Mouse (Mus musculus) spleen, embryonic (tissue): ENCODE results near the gene Pnrc1.
"Not testable (repeated sequence)": the region's sequence is repeated elsewhere in the genome, so short reads cannot be mapped to it uniquely, and the experiment has no call there.

Source experiments
- CTCF ChIA-PET: fragments of 350-600 bp; sonication (Branson Sonifier 250); formaldehyde crosslinking; loops from one replicate; lab custom pipeline; 2022; lab: Charles Lee

Gene Pnrc1

DNA sequence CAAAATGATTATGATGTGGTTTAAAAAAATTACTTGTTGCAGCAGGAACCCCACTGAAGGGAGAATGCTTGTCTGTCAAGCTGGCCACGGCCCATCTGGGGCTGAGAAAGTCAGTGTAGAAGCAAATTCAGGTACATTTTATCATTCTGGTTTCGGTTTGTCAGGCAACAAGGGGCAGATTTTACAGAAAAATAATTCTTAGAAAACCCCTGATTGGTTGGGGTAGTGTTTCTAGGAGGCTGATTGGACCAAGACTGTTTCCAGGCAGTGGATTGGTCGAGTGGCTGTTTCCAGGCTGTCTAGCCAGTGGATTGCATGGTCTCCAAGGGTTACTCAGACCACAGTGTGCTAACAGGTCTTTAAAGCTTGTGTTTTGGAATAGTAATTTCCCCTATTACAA, at the start of gene Pnrc1:
Gene Pnrc1 (minus strand): TSS at position 162 of the 400 bp plus-strand sequence.
- CTCF ChIA-PET: interaction anchor here (0.6 kb wide), 1 partner anchor 82 kb away, joined by 4 read pairs; no protein-coding TSS in a partner anchor

DNA sequence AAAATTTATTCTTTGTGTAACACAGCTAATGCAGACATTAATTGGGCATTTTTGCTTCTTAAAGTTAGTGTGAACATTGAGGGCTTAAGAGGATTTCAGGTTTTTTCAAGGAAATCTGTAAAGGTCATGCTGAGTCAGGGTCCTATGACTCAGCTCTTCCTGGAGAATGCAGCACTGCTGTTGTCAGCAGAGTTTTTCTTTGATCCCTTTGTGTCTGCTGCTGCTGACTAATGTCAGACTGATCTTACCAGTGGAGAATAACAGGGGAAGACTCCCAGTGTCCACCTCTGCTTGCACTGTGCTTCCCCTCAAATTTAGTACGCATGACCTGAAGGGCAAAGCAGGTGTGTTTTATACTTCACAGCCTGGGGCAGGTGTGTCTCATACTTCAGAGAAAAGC, 48.0 kb upstream of the Pnrc1 start:
- CTCF ChIA-PET: no interaction called here

GRCm38 (mm10) chr4:33332956-33333455, 43.0 kb upstream of the Pnrc1 start:
- CTCF ChIA-PET: no interaction called here

DNA sequence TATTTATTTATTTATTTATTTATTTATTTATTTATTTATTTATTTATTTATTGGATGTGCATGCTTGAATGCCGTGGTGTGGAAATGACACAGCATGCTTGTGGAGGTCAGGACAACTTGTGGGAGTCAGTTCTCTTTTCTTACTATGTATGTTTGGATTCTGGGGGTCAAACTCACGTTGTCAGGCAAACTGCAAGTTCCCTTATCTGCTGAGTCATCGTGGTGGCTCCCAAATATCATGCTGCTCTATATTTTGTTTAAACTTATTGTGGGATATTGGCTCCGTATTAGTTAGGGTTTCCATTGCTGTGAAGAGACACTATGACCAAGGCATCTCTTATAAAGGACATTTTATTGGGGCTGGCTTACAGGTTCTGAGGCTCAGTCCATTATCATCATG, 41.2 kb upstream of the Pnrc1 start:
- CTCF ChIA-PET: no interaction called here

DNA sequence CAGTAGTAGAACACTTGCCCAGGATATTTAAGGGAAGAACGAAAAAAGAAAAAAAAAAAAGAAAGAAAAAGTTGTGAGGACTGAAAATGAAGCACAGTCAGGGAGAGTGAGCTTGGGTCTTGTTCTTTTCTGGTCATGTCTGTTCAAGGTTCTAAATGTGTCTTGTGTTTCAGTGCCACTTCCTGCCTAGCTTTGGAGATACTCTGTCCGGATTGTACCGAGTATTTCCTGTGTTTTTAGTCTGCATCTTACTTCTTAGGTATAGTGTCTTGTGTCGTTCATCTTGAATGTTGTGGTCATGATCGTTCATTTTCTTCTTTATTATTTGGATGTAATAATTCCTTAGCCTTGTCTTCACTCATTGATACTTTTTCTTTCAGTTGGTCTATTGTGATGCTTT, 25.9 kb upstream of the Pnrc1 start:
- CTCF ChIA-PET: no interaction called here

DNA sequence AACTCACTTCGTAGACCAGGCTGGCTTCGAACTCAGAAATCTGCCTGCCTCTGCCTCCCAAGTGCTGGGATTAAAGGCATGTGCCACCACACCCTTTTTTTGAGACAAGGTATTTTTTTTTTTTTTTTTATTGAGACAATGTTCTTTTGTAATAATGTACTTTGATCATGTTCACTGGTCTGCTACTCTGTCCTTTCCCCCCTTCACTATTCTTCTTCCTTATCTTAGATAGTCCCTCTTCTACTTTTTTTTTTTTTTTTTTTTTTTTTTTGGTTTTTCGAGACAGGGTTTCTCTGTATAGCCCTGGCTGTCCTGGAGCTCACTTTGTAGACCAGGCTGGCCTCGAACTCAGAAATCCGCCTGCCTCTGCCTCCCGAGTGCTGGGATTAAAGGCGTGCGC, 24.2 kb upstream of the Pnrc1 start:
- CTCF ChIA-PET: interaction anchor here (0.6 to 0.7 kb wide), 3 partner anchors 27 to 332 kb away, joined by 3 to 10 read pairs (median 4); no protein-coding TSS in a partner anchor

DNA sequence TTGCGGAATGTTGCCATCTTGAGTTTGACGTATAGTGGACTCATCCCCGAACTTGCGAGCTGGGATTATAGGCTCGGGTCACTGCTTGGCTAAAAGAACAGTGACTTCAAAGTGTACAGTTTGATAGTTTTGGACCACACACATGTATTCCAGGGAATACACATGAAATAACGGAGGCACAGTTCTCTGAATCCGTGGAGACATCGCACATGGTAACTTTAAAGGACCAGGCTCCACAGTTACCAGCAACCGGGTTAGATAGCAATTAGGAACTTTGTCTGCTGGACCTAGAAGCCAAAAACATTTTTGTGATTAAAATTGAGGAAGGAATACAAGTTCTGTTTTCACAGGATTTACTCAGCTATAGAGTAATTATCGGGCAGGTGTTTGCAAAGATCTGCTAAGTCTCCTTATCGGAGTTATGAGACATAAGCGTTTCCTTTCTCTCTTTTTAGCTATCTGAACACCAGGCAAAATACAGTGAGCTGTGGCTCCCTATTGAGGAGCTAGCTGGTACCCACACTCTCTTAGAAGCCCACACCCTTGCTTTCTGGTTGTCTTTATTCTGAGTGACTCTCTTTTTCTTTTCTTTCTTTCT, 21.0 kb upstream of the Pnrc1 start:
- CTCF ChIA-PET: interaction anchor here (0.6 kb wide), 1 partner anchor 868 kb away, joined by 7 read pairs; no protein-coding TSS in a partner anchor

- CTCF ChIA-PET: no interaction called here
These were observed 20.1 kb upstream of the Pnrc1 start, which contains the start of gene Rngtt for GRCm38 (mm10) chr4:33309764-33310757. Rngtt (plus strand) TSS chr4:33310311.

DNA sequence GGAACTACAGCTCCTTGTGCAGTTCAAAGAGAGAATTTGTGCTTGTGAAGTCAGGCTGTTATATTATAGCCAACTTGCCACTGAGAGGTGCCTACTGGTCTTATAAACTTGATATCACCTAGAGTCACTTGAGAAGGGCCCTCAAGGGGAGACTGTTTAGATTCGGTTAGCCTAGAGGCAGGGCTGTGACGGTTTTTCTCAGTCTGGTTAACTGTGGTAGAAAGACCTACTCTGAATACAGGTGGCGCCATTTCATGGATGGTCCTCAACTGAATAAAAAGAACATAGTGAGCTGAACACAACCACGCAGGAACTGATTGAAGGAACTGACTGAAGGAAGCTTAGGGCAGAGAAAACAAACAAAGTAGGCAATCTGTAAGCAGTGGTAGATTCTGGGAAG, 17.2 kb upstream of the Pnrc1 start:
- CTCF ChIA-PET: no interaction called here

DNA sequence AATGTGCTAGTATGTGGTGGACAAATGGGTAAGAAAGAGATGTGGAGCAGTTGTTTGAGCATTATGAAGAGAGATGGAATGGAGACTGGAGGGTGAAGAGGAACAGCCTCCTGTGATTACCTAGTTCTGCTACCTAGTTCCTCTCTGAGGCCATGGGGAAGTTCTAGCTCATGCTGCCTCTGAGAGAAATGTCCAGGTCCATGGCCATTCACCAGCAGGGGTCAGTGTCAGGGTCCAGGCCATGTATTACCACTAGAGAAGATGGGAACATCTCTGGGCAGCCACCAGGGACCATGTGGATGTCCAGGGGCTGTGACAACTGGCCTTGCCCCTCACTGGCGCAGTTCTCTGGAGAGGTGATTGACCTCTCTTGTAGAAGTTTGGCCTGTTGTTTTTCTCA, 13.1 kb upstream of the Pnrc1 start:
- CTCF ChIA-PET: no interaction called here

DNA sequence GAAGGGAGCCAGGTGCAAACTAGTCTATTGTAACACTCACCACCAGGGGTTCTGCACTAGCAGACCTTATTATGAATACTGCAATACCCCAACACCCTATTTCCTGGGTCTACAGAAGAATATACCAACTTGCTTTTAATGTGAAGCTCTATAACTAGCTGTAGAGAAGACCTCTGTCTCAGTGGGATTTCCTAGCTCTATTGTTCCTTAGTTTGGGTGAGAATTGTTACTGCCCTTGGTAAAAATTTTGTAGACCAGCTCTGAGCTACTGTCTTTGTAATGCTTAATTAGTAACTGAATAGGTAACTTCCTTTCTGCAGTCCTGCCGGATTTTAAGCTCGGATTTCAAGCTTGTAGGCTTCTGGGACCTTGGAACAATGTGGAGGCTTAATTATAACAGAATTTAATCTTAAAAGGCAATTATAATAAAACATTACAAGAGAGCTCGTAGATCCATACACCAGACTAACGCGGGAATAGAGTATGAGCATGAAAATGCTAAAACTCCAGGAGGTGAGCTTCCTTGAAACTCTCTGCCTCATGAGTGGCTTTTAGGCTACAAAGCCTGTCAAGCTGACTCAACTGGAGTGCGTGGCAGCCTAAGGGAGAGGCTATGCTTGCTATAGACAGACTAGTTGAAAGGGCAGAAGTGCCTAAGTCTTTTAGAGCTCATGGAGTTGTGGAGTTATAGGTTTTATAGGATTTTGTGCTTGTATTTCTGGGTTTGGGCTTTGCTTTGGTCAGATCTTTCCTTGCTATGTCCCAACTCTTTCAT, 11.1 kb upstream of the Pnrc1 start:
- CTCF ChIA-PET: not testable (repeated sequence)

- CTCF ChIA-PET: interaction anchor here (0.7 to 1.4 kb wide), 4 partner anchors 10 to 604 kb away, joined by 4 to 6 read pairs (median 6); no protein-coding TSS in a partner anchor
These were observed 2.7 kb upstream of the Pnrc1 start for GRCm38 (mm10) chr4:33292409-33293370.

GRCm38 (mm10) chr4:33290878-33291277, 915 bp upstream of the Pnrc1 start:
- CTCF ChIA-PET: interaction anchor here (0.8 to 1.0 kb wide), 2 partner anchors 143 to 728 kb away, joined by 4 to 6 read pairs; no protein-coding TSS in a partner anchor

DNA sequence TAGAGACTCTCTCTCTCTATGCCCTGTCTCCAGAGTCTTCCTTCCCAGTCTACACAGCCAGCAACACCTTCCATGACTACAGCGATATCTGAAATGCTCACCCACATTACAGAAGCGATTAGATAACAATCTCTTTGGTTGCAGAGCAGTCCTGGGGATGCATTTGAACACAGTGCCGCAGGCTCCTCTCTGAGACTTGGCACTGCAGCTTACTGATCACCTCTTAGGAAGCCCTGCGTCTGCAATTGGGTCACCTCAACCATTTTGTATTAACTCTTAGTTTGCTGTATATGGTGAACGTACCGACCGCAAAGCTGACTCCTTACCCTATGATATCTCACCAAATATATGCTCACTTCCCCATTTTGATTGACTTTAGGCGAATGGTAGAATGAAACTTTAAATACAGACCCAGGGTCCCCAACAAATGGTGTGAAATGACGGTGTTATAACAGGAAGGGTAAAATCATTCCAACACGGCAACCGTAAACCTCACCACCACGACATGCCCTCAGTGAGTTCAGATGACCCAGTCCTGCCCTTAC, 785 bp downstream of the Pnrc1 start:
- CTCF ChIA-PET: no interaction called here

DNA sequence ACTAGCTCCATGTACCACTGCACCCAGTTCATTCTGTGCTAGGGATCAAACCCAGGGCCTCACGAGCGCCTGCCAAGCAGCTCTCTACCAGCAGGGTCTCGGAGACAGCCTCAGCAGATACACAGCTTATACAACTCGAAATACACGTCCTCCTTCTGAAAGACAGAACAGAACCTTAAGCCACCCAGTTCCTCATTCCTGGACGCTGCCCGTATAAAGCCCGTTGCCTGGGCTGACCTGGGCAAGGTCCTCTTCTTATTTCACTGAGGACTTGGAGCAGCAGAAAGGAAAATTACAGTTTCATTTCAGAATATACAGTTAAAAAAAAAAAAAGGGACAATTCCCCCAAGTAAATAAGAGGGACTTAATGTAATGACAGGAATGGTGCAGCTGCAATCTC, 4.5 kb downstream of the Pnrc1 start:
- CTCF ChIA-PET: interaction anchor here (0.6 kb wide), 1 partner anchor 299 kb away, joined by 10 read pairs; no protein-coding TSS in a partner anchor

- CTCF ChIA-PET: no interaction called here
These were observed 5.7 kb downstream of the Pnrc1 start for GRCm38 (mm10) chr4:33284083-33284880.

DNA sequence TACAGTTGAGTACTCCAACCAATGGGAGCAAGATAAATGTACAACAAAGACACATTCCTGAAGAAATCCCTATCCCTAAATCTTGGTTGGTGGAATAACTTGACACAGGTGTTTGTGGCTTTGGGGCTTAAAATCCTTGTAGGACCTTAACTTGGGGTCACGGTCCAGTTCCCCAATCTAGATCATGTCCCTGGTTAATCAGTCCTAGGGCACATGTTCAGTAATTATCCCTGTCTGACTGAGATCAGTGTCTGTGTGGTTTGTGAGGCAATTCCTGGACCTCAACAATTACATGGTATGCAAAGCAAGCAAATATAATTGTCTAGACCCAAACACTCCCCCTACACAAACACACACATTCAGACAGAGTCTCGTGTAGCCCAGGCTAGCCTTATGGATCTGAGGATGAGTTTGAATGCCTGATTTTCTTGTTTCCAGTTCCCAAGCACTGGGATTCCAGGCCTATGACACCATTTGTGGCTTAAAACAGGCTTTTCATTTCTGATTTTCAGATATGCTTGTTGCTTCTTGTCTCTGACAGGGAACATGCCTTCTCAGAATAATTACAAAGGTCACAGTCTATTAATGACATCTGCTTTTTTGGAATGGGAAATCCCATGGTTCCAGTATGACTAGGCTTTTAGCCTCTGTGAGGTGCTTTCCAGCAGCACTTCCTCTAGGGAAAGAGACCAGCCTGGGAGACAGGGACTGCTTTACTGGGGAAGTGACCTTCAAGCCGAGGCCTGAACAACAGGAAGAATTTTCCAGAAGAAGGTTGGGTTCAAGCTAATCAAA, 7.9 kb downstream of the Pnrc1 start:
- CTCF ChIA-PET: no interaction called here

DNA sequence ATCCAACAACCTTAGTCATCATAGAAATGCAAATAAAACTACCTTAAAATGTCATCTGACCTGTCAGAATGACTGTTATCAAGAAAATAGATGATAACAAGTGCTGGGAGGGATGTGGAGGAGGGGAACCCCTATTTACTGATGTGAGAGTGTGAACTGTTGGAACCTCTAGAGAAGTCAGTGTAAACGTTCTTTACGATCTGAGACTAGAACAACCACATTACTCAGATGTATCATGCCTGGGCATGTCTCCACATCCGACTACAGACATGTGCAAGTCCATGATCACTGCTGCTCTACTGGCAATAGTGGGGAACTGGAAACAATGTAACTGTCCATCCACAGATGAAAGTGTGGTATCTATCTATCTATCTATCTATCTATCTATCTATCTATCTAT, 16.5 kb downstream of the Pnrc1 start:
- CTCF ChIA-PET: no interaction called here
